Mouse (Mus musculus) CH12.LX (cell line): ENCODE results near the gene Ptpn11.

Experiments used
- CTCF ChIP-seq, 2 experiments: IDR thresholded peaks in 1 of 2; conservative IDR thresholded peaks in 1 of 2; 2 replicates each; pipeline ENCODE4 v1.5.1; 2011 to 2012; ENCODE audit warnings: low read depth in 2 of 2, low read length in 2 of 2, improper control_type of control experiment in 1 of 2, inconsistent platforms in 1 of 2, mild to moderate bottlenecking in 1 of 2, moderate library complexity in 1 of 2
- EP300 ChIP-seq: IDR thresholded peaks from 2 replicates; pipeline ENCODE4 v1.6.1; 2011; ENCODE audit warnings: low read length, improper control_type of control experiment
- MXI1 ChIP-seq: IDR thresholded peaks from 2 replicates; pipeline ENCODE4 v1.6.1; 2011; ENCODE audit warnings: mild to moderate bottlenecking, low read depth, low read length, improper control_type of control experiment
- NRF1 ChIP-seq: IDR thresholded peaks from 2 replicates; pipeline ENCODE4 v1.6.1; 2014; ENCODE audit warnings: low read depth, mild to moderate bottlenecking, inconsistent platforms, low read length, improper control_type of control experiment, moderate library complexity
- POLR2A ChIP-seq: IDR thresholded peaks from 2 replicates; pipeline ENCODE4 v1.6.1; 2011; ENCODE audit warnings: low read depth, mild to moderate bottlenecking, improper control_type of control experiment, low read length
- TCF12 ChIP-seq: IDR thresholded peaks from 2 replicates; pipeline ENCODE4 v1.6.1; 2014; ENCODE audit warnings: low read depth, mild to moderate bottlenecking, inconsistent platforms, low read length, improper control_type of control experiment
- ZC3H11A ChIP-seq: IDR thresholded peaks from 2 replicates; pipeline ENCODE4 v1.6.1; 2012; ENCODE audit warnings: low read depth, mild to moderate bottlenecking, inconsistent platforms, low read length, improper control_type of control experiment
- ZKSCAN1 ChIP-seq: IDR thresholded peaks from 2 replicates; pipeline ENCODE4 v1.6.1; 2012; ENCODE audit warnings: low read depth, inconsistent platforms, low read length, improper control_type of control experiment, borderline replicate concordance

GRCm38 (mm10) chr5:121190836-121191583, at the start of gene Ptpn11:
- peak; percentile 74 for TF ChIP-seq TCF12
- no peak for TF ChIP-seq ZKSCAN1
- peak; percentile 65 for TF ChIP-seq NRF1
- peak in 1 of 2 experiments; percentile 17; a peak in 2 of 4 replicates for TF ChIP-seq CTCF (conservative IDR thresholded peaks at IDR 0.05 in 1 of 2, IDR thresholded peaks at IDR 0.05 in 1 of 2; ENCODE audit: low read depth in 2 of 2, low read length in 2 of 2)
- TF ChIP-seq MXI1: peak; percentile 62
- peak; percentile 97 for TF ChIP-seq POLR2A
- TF ChIP-seq EP300: no peak
- no peak for TF ChIP-seq ZC3H11A
